Mouse (Mus musculus): ENCODE measurements around the gene Plppr2.

DNA sequence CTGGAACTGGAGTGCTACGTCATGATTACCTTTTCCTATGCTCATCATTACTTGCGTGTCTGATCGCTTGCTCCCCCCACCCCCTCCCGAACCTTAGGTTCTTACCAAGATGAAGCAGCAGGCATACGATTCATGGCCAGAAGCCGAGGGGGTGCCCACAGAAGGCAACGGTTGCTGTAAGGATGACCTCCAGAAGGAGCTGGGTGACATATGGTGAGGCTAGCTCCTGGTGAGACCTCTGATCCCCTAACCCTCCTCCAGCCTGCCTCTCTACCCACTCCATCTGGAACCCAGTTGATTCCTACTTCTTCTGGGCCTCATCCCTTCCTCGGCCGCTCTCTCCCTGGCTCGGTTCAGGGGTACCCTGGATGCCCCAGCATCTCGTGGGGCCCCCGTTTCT lies 2.8 kb upstream of the Plppr2 start:
- TF ChIP-seq CTCF (IDR thresholded peaks at IDR 0.05; ENCODE audit: low read depth, low read length) (no peak), GATA1 (IDR thresholded peaks at IDR 0.05; ENCODE audit: borderline replicate concordance, low read length) (no peak), TAL1 (conservative IDR thresholded peaks at IDR 0.05; ENCODE audit: low read depth, low read length) (no peak)

Data from G1E (cell line).